Mouse (Mus musculus): ENCODE measurements around the gene Churc1.

DNA sequence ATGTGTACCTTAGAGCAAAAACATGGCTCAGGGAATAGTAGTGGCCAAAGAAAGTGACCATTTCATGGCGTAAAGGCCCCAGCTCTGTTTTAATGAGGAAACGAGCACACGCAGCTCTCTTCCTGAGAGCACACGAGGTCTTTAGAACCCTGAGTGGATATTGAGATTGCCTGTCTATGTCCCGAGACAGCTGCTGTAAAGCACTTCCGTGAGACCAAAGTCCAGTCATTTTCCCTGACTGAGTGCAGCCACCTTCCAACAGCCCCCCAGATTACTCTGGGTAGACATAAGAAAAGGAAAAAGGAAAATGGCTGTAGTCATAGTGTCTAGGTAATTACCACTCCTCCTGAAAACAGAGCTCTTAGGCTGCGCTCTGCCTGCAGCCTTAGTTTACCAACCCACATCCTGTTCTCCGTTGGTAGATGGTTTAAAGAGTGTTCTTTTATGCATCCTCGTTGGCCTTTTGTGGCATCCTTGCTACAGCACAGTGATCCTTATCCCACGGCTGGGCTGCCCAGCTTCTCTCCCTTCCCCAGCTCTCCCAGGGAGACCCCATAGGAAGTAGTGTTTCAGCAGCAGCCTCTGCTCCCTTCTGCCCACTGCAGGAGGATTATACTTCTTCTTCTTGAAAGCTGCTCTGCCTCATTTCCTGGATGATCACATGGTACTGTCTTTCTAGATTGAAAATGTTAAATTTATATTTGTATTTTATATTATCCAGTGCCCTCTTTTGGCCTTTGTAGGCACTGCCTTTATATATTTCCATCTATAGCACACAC, 13.2 kb downstream of the Churc1 start:
- no peak for TF ChIP-seq CTCF (IDR thresholded peaks at IDR 0.05; ENCODE audit: control insufficient read depth, insufficient read depth, insufficient read length)
- no peak for TF ChIP-seq MYOD1 (IDR thresholded peaks at IDR 0.05; ENCODE audit: control insufficient read depth, insufficient read length, low read depth)
- no peak for TF ChIP-seq MYOG (IDR thresholded peaks at IDR 0.05; ENCODE audit: control insufficient read depth, extremely low read depth, insufficient read length)
- TF ChIP-seq FOSL1 (IDR thresholded peaks at IDR 0.05; ENCODE audit: insufficient read depth, low read length, poor library complexity, severe bottlenecking) = no peak
